Comparison of ENCODE assay signal across 8 mouse cellular contexts in the genomic region with DNA sequence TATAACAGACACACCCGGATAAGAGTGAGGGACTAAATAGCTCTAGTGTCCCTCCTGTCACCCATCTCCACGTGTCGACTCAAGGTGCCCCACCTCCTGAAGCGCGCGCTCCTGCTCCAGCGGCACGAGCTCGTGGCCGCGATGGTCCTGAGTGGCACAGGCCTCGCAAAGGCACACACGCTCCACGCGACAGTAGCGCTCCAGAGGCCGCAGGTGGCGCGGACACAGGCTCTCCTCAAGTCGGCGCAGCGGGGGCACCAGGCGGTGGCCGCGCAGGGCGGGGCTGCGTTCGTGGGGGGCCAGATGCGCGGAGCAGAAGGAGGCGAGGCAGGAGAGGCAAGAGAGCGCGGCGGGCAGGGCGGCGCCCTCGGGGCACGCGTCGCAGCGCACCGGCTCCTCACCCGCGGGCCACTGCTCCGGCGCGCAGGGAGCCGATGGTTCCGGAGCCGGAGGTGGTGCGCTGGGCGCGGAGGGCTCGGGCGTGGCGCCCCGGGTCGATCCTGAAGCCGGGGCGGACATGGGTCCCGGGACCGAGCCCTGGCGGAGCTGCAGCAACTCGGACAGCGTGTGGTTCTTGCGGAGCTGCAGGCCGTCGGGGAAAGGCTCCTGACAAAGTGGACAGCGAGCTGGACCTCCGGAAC. TPM values are rescaled to one million over a fixed set of nuclear protein-coding genes. Genes with fewer than 3 reads are reported as not detected.
DNase-seq lines count a peak whose midpoint lies in the region; ATAC-seq lines count a peak whose summit lies in the region.

No protein-coding gene starts in this region.

- peaks cover 40% of the 10 kb centered on the region for H3K4me1 ChIP-seq in kidney, embryonic 14.5 days (ENCODE audit: control insufficient read depth, insufficient read depth, low read length)

- H3K27me3 ChIP-seq in kidney, embryonic 14.5 days (ENCODE audit: control insufficient read depth, insufficient read depth, low read length): peaks cover 40% of the 10 kb centered on the region

- peak overlapping the region; percentile 56 for H3K9ac ChIP-seq in kidney, embryonic 14.5 days (ENCODE audit: low read depth, low read length)

- H3K36me3 ChIP-seq in kidney, embryonic 14.5 days (ENCODE audit: control insufficient read depth, insufficient read depth, low read length): no peaks in the 10 kb centered on the region

- H3K27ac ChIP-seq in kidney, embryonic 14.5 days (ENCODE audit: low read depth, low read length): no peak overlapping the region; the same call in 1 of the 2 replicates

- WGBS in kidney, embryonic 14.5 days: 1% methylated on average over 62 of the region's 70 CpGs

- DNase-seq in urinary bladder, adult 2 months (ENCODE audit: low spot score): peak; percentile 55
- no peak for DNase-seq in urinary bladder, adult 18-20 months (ENCODE audit: low spot score in 2 of 2)
- no peak for DNase-seq in left cerebral cortex, postnatal 25 days (ENCODE audit: low spot score in 2 of 2)

- H3K4me3 ChIP-seq in kidney, embryonic 14.5 days (ENCODE audit: low read length): peak overlapping the region; percentile 47

- peak overlapping the region; percentile 59 for H3K4me2 ChIP-seq in kidney, embryonic 14.5 days (replicated peaks; ENCODE audit: low read depth, low read length)

- intact Hi-C loops in left cerebral cortex, postnatal 25 days (cut with DNase I): loop anchor here (2.0 to 10.0 kb wide), 3 partner anchors 17 to 345 kb away; partner anchors contain the start of genes Recql5, Sap30bp and Trim47

- H3K9me3 ChIP-seq in kidney, embryonic 14.5 days (ENCODE audit: control insufficient read depth, low read length): no peaks in the 10 kb centered on the region

- ATAC-seq in granulocyte monocyte progenitor cell, adult 5-6 weeks (replicated peaks; ENCODE audit: poor library complexity, severe bottlenecking): peak; percentile 43
- ATAC-seq in kidney, embryonic 14.5 days (ENCODE audit: low FRiP score, low TSS enrichment): peak; percentile 16; the same call in 1 of the 2 replicates
- ATAC-seq in megakaryocyte, adult 5-6 weeks (ENCODE audit: poor library complexity, severe bottlenecking): 0 out of 2 replicates have a peak, but pooled peaks have one; percentile 24
- ATAC-seq in activated CD4-positive, CD25-positive, alpha-beta regulatory T cell, adult 4 months: no peak
- ATAC-seq in inflammation-experienced regulatory T-cells, adult 6 months: no peak

RNA-seq across cellular contexts. Expression of gene Trim47, which starts 17.4 kb away (rescaled TPM):
- polyA plus RNA-seq in urinary bladder, adult 2 months (2012; rRNA removed): 33.1 and 40.7 TPM in 2 replicates
- 1.9 TPM in 1 of 2 replicates, not detected in the other for total RNA-seq in granulocyte monocyte progenitor cell, adult 5-6 weeks (2014; fragmentation: Nextera tagmentation)
- 3.1 TPM in 1 of 2 replicates, not detected in the other for total RNA-seq in granulocyte monocyte progenitor cell, adult 5-6 weeks (2017)
- polyA plus RNA-seq in kidney, embryonic 14.5 days (2014; fragmentation: Nextera tagmentation; extraction: Ambion mirVana): 12.2 and 12.8 TPM in 2 replicates
- 0.47 TPM in 1 of 2 replicates, not detected in the other for total RNA-seq in megakaryocyte, adult 5-6 weeks (2015)
- total RNA-seq in megakaryocyte, adult 5-6 weeks (2017): 0.07 TPM in 1 of 2 replicates, not detected in the other
- polyA plus RNA-seq in activated CD4-positive, CD25-positive, alpha-beta regulatory T cell, adult 4 months (2017; shearing (Covaris generic)): not detected
- under 1 TPM in 1 of 3 experiments, not detected in 2; 0.39 TPM for polyA plus RNA-seq in inflammation-experienced regulatory T-cells, adult 6 months (2017; shearing (Covaris generic))
- 1 to 10 TPM; 7.0 to 7.4 TPM for total RNA-seq in left cerebral cortex, postnatal 25 days (2021)

RNA-seq across cellular contexts. Expression of gene Trim65, which starts 21.4 kb away (rescaled TPM):
- 9.6 and 11.8 TPM in 2 replicates for polyA plus RNA-seq in urinary bladder, adult 2 months (2012; rRNA removed)
- total RNA-seq in granulocyte monocyte progenitor cell, adult 5-6 weeks (2014; fragmentation: Nextera tagmentation): 11.6 and 18.1 TPM in 2 replicates
- total RNA-seq in granulocyte monocyte progenitor cell, adult 5-6 weeks (2017): 3.7 and 7.0 TPM in 2 replicates
- 3.2 and 4.1 TPM in 2 replicates for polyA plus RNA-seq in kidney, embryonic 14.5 days (2014; fragmentation: Nextera tagmentation; extraction: Ambion mirVana)
- total RNA-seq in megakaryocyte, adult 5-6 weeks (2015): 15.8 and 15.9 TPM in 2 replicates
- total RNA-seq in megakaryocyte, adult 5-6 weeks (2017): 7.9 and 10.7 TPM in 2 replicates
- polyA plus RNA-seq in activated CD4-positive, CD25-positive, alpha-beta regulatory T cell, adult 4 months (2017; shearing (Covaris generic)): 10 to 100 TPM; 10.7 to 11.9 TPM
- polyA plus RNA-seq in inflammation-experienced regulatory T-cells, adult 6 months (2017; shearing (Covaris generic)): 10 to 100 TPM in 2 of 3 experiments, 1 to 10 TPM in 1; 9.5 to 13.3 (median 11.4) TPM
- total RNA-seq in left cerebral cortex, postnatal 25 days (2021): 1 to 10 TPM; 7.0 to 7.1 TPM

RNA-seq across cellular contexts. Expression of gene Wbp2, which starts 22.8 kb away (rescaled TPM):
- polyA plus RNA-seq in urinary bladder, adult 2 months (2012; rRNA removed): 119 and 147 TPM in 2 replicates
- 83.3 and 96.6 TPM in 2 replicates for total RNA-seq in granulocyte monocyte progenitor cell, adult 5-6 weeks (2014; fragmentation: Nextera tagmentation)
- 13.6 and 17.3 TPM in 2 replicates for total RNA-seq in granulocyte monocyte progenitor cell, adult 5-6 weeks (2017)
- polyA plus RNA-seq in kidney, embryonic 14.5 days (2014; fragmentation: Nextera tagmentation; extraction: Ambion mirVana): 55.2 and 80.2 TPM in 2 replicates
- total RNA-seq in megakaryocyte, adult 5-6 weeks (2015): 89.9 and 100 TPM in 2 replicates
- 39.5 and 49.8 TPM in 2 replicates for total RNA-seq in megakaryocyte, adult 5-6 weeks (2017)
- polyA plus RNA-seq in activated CD4-positive, CD25-positive, alpha-beta regulatory T cell, adult 4 months (2017; shearing (Covaris generic)): 100 to 1,000 TPM in 1 of 2 experiments, 10 to 100 TPM in 1; 85.4 to 142 TPM
- 100 to 1,000 TPM; 153 to 156 (median 154) TPM for polyA plus RNA-seq in inflammation-experienced regulatory T-cells, adult 6 months (2017; shearing (Covaris generic))
- total RNA-seq in left cerebral cortex, postnatal 25 days (2021): 100 to 1,000 TPM; 342 to 363 TPM

RNA-seq across cellular contexts. Expression of gene Mrpl38, which starts 29.1 kb away (rescaled TPM):
- polyA plus RNA-seq in urinary bladder, adult 2 months (2012; rRNA removed): 21.4 and 29.3 TPM in 2 replicates
- 52.1 and 60.1 TPM in 2 replicates for total RNA-seq in granulocyte monocyte progenitor cell, adult 5-6 weeks (2014; fragmentation: Nextera tagmentation)
- total RNA-seq in granulocyte monocyte progenitor cell, adult 5-6 weeks (2017): 22.8 and 29.6 TPM in 2 replicates
- 111 and 114 TPM in 2 replicates for polyA plus RNA-seq in kidney, embryonic 14.5 days (2014; fragmentation: Nextera tagmentation; extraction: Ambion mirVana)
- total RNA-seq in megakaryocyte, adult 5-6 weeks (2015): 14.6 and 17.3 TPM in 2 replicates
- total RNA-seq in megakaryocyte, adult 5-6 weeks (2017): 6.9 and 10.0 TPM in 2 replicates
- polyA plus RNA-seq in activated CD4-positive, CD25-positive, alpha-beta regulatory T cell, adult 4 months (2017; shearing (Covaris generic)): 10 to 100 TPM; 17.9 to 25.8 TPM
- 10 to 100 TPM; 14.3 to 30.6 (median 28.0) TPM for polyA plus RNA-seq in inflammation-experienced regulatory T-cells, adult 6 months (2017; shearing (Covaris generic))
- total RNA-seq in left cerebral cortex, postnatal 25 days (2021): 10 to 100 TPM; 53.0 to 53.8 TPM

RNA-seq across cellular contexts. Expression of gene Unc13d, which starts 31.8 kb away (rescaled TPM):
- 4.5 and 5.6 TPM in 2 replicates for polyA plus RNA-seq in urinary bladder, adult 2 months (2012; rRNA removed)
- 19.1 and 26.7 TPM in 2 replicates for total RNA-seq in granulocyte monocyte progenitor cell, adult 5-6 weeks (2014; fragmentation: Nextera tagmentation)
- total RNA-seq in granulocyte monocyte progenitor cell, adult 5-6 weeks (2017): 18.2 and 21.1 TPM in 2 replicates
- polyA plus RNA-seq in kidney, embryonic 14.5 days (2014; fragmentation: Nextera tagmentation; extraction: Ambion mirVana): 1.3 and 1.5 TPM in 2 replicates
- 16.5 and 18.2 TPM in 2 replicates for total RNA-seq in megakaryocyte, adult 5-6 weeks (2015)
- total RNA-seq in megakaryocyte, adult 5-6 weeks (2017): 26.7 and 27.7 TPM in 2 replicates
- 100 to 1,000 TPM in 1 of 2 experiments, 10 to 100 TPM in 1; 68.6 to 116 TPM for polyA plus RNA-seq in activated CD4-positive, CD25-positive, alpha-beta regulatory T cell, adult 4 months (2017; shearing (Covaris generic))
- 100 to 1,000 TPM in 1 of 3 experiments, 10 to 100 TPM in 2; 80.1 to 128 (median 81.9) TPM for polyA plus RNA-seq in inflammation-experienced regulatory T-cells, adult 6 months (2017; shearing (Covaris generic))
- 1 to 10 TPM in 1 of 2 experiments, under 1 TPM in 1; 0.82 to 1.0 TPM for total RNA-seq in left cerebral cortex, postnatal 25 days (2021)

Comparison
In these comparisons a context has a peak if more than half of its experiments do, and no peak if none do; other contexts are left out.
1. ATAC-seq: peak in granulocyte monocyte progenitor cell, adult 5-6 weeks (single experiment), kidney, embryonic 14.5 days (single experiment) and megakaryocyte, adult 5-6 weeks (single experiment); none in activated CD4-positive, CD25-positive, alpha-beta regulatory T cell, adult 4 months (single experiment) and inflammation-experienced regulatory T-cells, adult 6 months (single experiment).